Mouse (Mus musculus): ENCODE measurements around the gene Pim1. TPM values are rescaled to one million over a fixed set of nuclear protein-coding genes. Genes with fewer than 3 reads are reported as not detected.

Gene Pim1
- 16.0 and 19.7 TPM in 2 replicates for polyA plus RNA-seq (2014; fragmentation: Nextera tagmentation; extraction: Ambion mirVana)

- WGBS: under 1% methylated on average over 68 of the region's 99 CpGs
- peak within 1 kb of the TSS; percentile 91 for H3K4me3 ChIP-seq (ENCODE audit: low read depth, low read length)
- H3K4me2 ChIP-seq: peak within 1 kb of the TSS; percentile 71
- peak within 1 kb of the TSS; percentile 93 for H3K27ac ChIP-seq (ENCODE audit: low read depth, low read length)
- peaks cover 15% of the 10 kb centered on the region for H3K4me1 ChIP-seq (ENCODE audit: control insufficient read depth, insufficient read depth, low read length)
- DNase-seq (ENCODE audit: low spot score, missing footprints) (peak; percentile 97), ATAC-seq (ENCODE audit: low FRiP score) (peak; percentile 81; the same call in 1 of the 2 replicates)
- no peaks in the 10 kb centered on the region for H3K27me3 ChIP-seq (ENCODE audit: control insufficient read depth, insufficient read depth, low read length)
- no peaks in the 10 kb centered on the region for H3K9me3 ChIP-seq (ENCODE audit: control insufficient read depth, low read length)
- H3K36me3 ChIP-seq (ENCODE audit: control insufficient read depth, insufficient read depth, low read length): peaks cover 6% of the 10 kb centered on the region; the same call in 1 of the 2 replicates
- H3K9ac ChIP-seq (ENCODE audit: low read length): peak within 1 kb of the TSS; percentile 93
Measured at GRCm38 (mm10) chr17:29490713-29491581, at the start of gene Pim1. Gene Pim1, plus strand, starts transcription at chr17:29490753.

- DNase-seq (ENCODE audit: low spot score, missing footprints) (no peak), ATAC-seq (ENCODE audit: low FRiP score) (no peak)
- H3K9ac ChIP-seq (ENCODE audit: low read length): no peak overlapping the region
- WGBS: 86% methylated on average over 4 of the region's 4 CpGs
- H3K4me2 ChIP-seq: no peak overlapping the region
- H3K4me3 ChIP-seq (ENCODE audit: low read depth, low read length): no peak overlapping the region
- H3K9me3 ChIP-seq (ENCODE audit: control insufficient read depth, low read length): no peaks in the 10 kb centered on the region
- peaks cover 11% of the 10 kb centered on the region for H3K4me1 ChIP-seq (ENCODE audit: control insufficient read depth, insufficient read depth, low read length)
- no peaks in the 10 kb centered on the region for H3K36me3 ChIP-seq (ENCODE audit: control insufficient read depth, insufficient read depth, low read length)
- no peak overlapping the region for H3K27ac ChIP-seq (ENCODE audit: low read depth, low read length)
- no peaks in the 10 kb centered on the region for H3K27me3 ChIP-seq (ENCODE audit: control insufficient read depth, insufficient read depth, low read length)
Measured at GRCm38 (mm10) chr17:29441562-29441961, 49.0 kb upstream of the Pim1 start.

- 67% methylated on average over 7 of the region's 7 CpGs for WGBS
- Histone ChIP-seq H3K9ac (ENCODE audit: low read length) (no peak overlapping the region), H3K9me3 (ENCODE audit: control insufficient read depth, low read length) (no peaks in the 10 kb centered on the region), H3K36me3 (ENCODE audit: control insufficient read depth, insufficient read depth, low read length) (no peaks in the 10 kb centered on the region), H3K4me2 (no peak overlapping the region), H3K27me3 (ENCODE audit: control insufficient read depth, insufficient read depth, low read length) (no peaks in the 10 kb centered on the region), H3K4me3 (ENCODE audit: low read depth, low read length) (no peak overlapping the region), H3K4me1 (ENCODE audit: control insufficient read depth, insufficient read depth, low read length) (peaks cover 8% of the 10 kb centered on the region), H3K27ac (ENCODE audit: low read depth, low read length) (0 out of 2 replicates have a peak overlapping the region, but pooled peaks have one; percentile 8)
- no peak for ATAC-seq (ENCODE audit: low FRiP score)
- no peak for DNase-seq (ENCODE audit: low spot score, missing footprints)
Measured at GRCm38 (mm10) chr17:29442131-29442557, 48.4 kb upstream of the Pim1 start.

GRCm38 (mm10) chr17:29443724-29444123, 46.8 kb upstream of the Pim1 start:
- no peaks in the 10 kb centered on the region for H3K36me3 ChIP-seq (ENCODE audit: control insufficient read depth, insufficient read depth, low read length)
- H3K27me3 ChIP-seq (ENCODE audit: control insufficient read depth, insufficient read depth, low read length): no peaks in the 10 kb centered on the region
- H3K4me1 ChIP-seq (ENCODE audit: control insufficient read depth, insufficient read depth, low read length): peaks cover 2% of the 10 kb centered on the region; the same call in 1 of the 2 replicates
- no peaks in the 10 kb centered on the region for H3K9me3 ChIP-seq (ENCODE audit: control insufficient read depth, low read length)
- H3K27ac ChIP-seq (ENCODE audit: low read depth, low read length): no peak overlapping the region
- WGBS: 87% methylated on average over 4 of the region's 4 CpGs
- H3K4me3 ChIP-seq (ENCODE audit: low read depth, low read length): no peak overlapping the region
- DNase-seq (ENCODE audit: low spot score, missing footprints) (no peak), ATAC-seq (ENCODE audit: low FRiP score) (no peak)
- no peak overlapping the region for H3K9ac ChIP-seq (ENCODE audit: low read length)
- no peak overlapping the region for H3K4me2 ChIP-seq

- no peaks in the 10 kb centered on the region for H3K36me3 ChIP-seq (ENCODE audit: control insufficient read depth, insufficient read depth, low read length)
- H3K4me3 ChIP-seq (ENCODE audit: low read depth, low read length): no peak overlapping the region
- H3K9me3 ChIP-seq (ENCODE audit: control insufficient read depth, low read length): no peaks in the 10 kb centered on the region
- H3K27me3 ChIP-seq (ENCODE audit: control insufficient read depth, insufficient read depth, low read length): no peaks in the 10 kb centered on the region
- H3K4me2 ChIP-seq: no peak overlapping the region
- no peak for ATAC-seq (ENCODE audit: low FRiP score)
- H3K4me1 ChIP-seq (ENCODE audit: control insufficient read depth, insufficient read depth, low read length): peaks cover 2% of the 10 kb centered on the region; the same call in 1 of the 2 replicates
- WGBS: 41% methylated on average over 8 of the region's 8 CpGs
- peak overlapping the region; percentile 0; the same call in 1 of the 2 replicates for H3K9ac ChIP-seq (ENCODE audit: low read length)
- DNase-seq (ENCODE audit: low spot score, missing footprints): no peak
- H3K27ac ChIP-seq (ENCODE audit: low read depth, low read length): peak overlapping the region; percentile 41; the same call in 1 of the 2 replicates
Measured at GRCm38 (mm10) chr17:29445072-29445471, 45.5 kb upstream of the Pim1 start.

- Histone ChIP-seq H3K4me2 (no peak overlapping the region), H3K9ac (ENCODE audit: low read length) (no peak overlapping the region), H3K9me3 (ENCODE audit: control insufficient read depth, low read length) (peaks cover 3% of the 10 kb centered on the region; the same call in 1 of the 2 replicates), H3K36me3 (ENCODE audit: control insufficient read depth, insufficient read depth, low read length) (no peaks in the 10 kb centered on the region), H3K4me1 (ENCODE audit: control insufficient read depth, insufficient read depth, low read length) (peaks cover 14% of the 10 kb centered on the region), H3K27me3 (ENCODE audit: control insufficient read depth, insufficient read depth, low read length) (no peaks in the 10 kb centered on the region), H3K4me3 (ENCODE audit: low read depth, low read length) (no peak overlapping the region), H3K27ac (ENCODE audit: low read depth, low read length) (no peak overlapping the region; the same call in 1 of the 2 replicates)
- ATAC-seq (ENCODE audit: low FRiP score) (no peak), DNase-seq (ENCODE audit: low spot score, missing footprints) (no peak)
- 40% methylated on average over 3 of the region's 3 CpGs for WGBS
Measured at GRCm38 (mm10) chr17:29447323-29447722, 43.2 kb upstream of the Pim1 start.

GRCm38 (mm10) chr17:29448055-29448454, 42.5 kb upstream of the Pim1 start:
- Histone ChIP-seq H3K9me3 (ENCODE audit: control insufficient read depth, low read length) (peaks cover 4% of the 10 kb centered on the region; the same call in 1 of the 2 replicates), H3K4me3 (ENCODE audit: low read depth, low read length) (no peak overlapping the region), H3K27me3 (ENCODE audit: control insufficient read depth, insufficient read depth, low read length) (no peaks in the 10 kb centered on the region), H3K36me3 (ENCODE audit: control insufficient read depth, insufficient read depth, low read length) (no peaks in the 10 kb centered on the region), H3K4me1 (ENCODE audit: control insufficient read depth, insufficient read depth, low read length) (peaks cover 14% of the 10 kb centered on the region), H3K4me2 (no peak overlapping the region), H3K9ac (ENCODE audit: low read length) (no peak overlapping the region), H3K27ac (ENCODE audit: low read depth, low read length) (no peak overlapping the region)
- DNase-seq (ENCODE audit: low spot score, missing footprints) (no peak), ATAC-seq (ENCODE audit: low FRiP score) (no peak)
- WGBS: 57% methylated on average over 8 of the region's 8 CpGs

- Histone ChIP-seq H3K27me3 (ENCODE audit: control insufficient read depth, insufficient read depth, low read length) (no peaks in the 10 kb centered on the region), H3K4me3 (ENCODE audit: low read depth, low read length) (no peak overlapping the region), H3K9me3 (ENCODE audit: control insufficient read depth, low read length) (peaks cover 4% of the 10 kb centered on the region; the same call in 1 of the 2 replicates), H3K36me3 (ENCODE audit: control insufficient read depth, insufficient read depth, low read length) (no peaks in the 10 kb centered on the region), H3K9ac (ENCODE audit: low read length) (no peak overlapping the region), H3K27ac (ENCODE audit: low read depth, low read length) (no peak overlapping the region), H3K4me2 (no peak overlapping the region), H3K4me1 (ENCODE audit: control insufficient read depth, insufficient read depth, low read length) (peaks cover 14% of the 10 kb centered on the region)
- WGBS: 73% methylated on average over 2 of the region's 2 CpGs
- DNase-seq (ENCODE audit: low spot score, missing footprints) (no peak), ATAC-seq (ENCODE audit: low FRiP score) (no peak)
Measured at GRCm38 (mm10) chr17:29448561-29448960, 42.0 kb upstream of the Pim1 start.
